Mouse (Mus musculus) liver, adult 2 months (tissue): ENCODE results near the gene S100a6.

Experiments
- CTCF ChIP-seq: fragments of 200-500 bp; IDR thresholded peaks from 2 replicates; pipeline ENCODE4 v1.5.1; 2011; ENCODE audit warnings: low read depth, low read length, control low read depth
- POLR2A ChIP-seq: fragments of 200-500 bp; IDR thresholded peaks from 2 replicates; pipeline ENCODE4 v1.6.1; 2011; ENCODE audit warnings: low read length, control low read depth; ENCODE audit not compliant: insufficient read depth; ENCODE audit errors: extremely low read depth

DNA sequence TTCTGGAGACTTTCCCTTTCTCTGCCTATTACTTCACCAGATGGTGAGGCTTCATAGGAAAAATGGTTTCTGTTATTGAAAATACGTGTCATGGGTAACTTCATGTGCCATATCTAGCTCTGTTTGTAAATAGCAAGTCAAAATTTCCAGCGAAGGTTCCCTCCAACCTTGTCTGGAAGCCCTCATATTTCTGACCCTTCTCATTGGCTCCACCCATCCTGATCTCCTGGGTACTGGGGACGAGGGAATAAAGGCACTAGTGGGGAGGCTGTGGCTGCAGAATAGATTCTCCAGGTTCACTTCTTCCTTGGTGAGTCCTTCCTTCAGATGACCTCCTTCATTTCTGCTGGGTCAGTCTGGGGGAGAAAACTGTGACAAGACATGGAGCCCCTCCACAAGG is 4.5 kb upstream of the S100a6 start, which contains the start of gene S100a5:
- no peak for TF ChIP-seq CTCF
- no peak for TF ChIP-seq POLR2A
